Mouse (Mus musculus): ENCODE results near the gene Fiz1.

DNA sequence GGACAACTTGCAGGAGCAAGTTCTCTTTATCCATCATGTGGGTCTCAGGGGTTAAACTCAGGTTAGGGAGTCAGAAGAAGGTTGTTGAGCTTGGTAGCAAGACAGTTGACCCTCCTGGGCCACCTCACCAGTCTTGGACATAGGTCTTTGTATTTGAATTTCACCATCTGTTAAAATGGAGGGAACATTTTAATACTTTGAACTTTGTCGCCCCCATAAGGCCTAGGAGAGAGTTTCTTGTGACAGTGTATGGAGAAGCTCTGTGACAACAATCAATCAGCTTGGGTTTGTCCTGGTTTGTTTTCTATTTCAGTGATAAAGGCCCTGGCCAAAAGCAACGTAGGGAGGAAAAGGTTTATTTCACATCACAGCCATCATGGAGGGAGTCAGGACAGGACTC lies 32.8 kb upstream of the Fiz1 start:
- TF ChIP-seq POLR2A (IDR thresholded peaks at IDR 0.05; ENCODE audit: borderline replicate concordance, extremely low read depth, low read depth, low read length) (no peak), CTCF (IDR thresholded peaks at IDR 0.05; ENCODE audit: insufficient read depth, low read length) (no peak)
